Mouse (Mus musculus) frontal cortex, postnatal 25 days (tissue): ENCODE measurements around the gene Tmx2.

Experiments
- DNase-seq, 2 experiments: peaks; one replicate each; pipeline ENCODE4 v3.0.0; 2022; ENCODE audit warnings: low spot score in 2 of 2

Gene Tmx2

DNA sequence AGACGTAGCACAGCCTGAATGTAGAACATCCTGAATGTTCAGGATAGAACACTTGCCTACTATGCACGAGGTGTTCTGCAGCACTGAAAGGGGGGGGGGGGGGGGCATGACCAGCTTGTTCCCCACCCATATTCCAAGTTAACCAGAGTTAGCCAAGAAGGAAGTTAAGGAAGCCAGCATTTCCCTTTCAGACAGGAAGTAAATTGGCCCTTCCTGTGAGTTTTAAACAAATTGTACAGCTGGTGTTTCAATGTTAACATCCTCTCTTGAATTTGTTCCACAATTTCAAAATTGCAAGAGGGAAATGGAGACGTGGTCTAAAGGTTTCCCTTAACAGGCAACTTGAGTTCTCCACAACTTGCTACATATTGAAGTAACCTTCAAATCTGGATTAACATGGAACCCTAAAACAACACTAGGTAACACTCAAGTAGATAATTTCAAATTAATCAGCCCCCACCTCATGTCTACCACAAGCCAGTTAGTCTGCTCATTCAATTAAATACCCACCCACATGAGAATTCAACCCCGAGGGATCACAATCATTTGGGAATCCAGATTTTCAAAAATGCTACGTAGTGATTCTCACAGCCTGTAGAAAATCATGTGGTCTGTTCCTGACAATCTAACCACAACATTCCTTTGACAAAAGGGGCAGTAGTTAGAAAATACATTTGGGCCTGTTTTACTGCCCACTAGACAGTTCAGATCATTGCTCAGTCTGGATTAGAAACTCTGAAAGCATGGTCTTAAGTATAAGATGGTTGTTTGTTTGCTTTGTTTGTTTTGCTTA, 40.3 kb downstream of the Tmx2 start:
- DNase-seq: no peak

- no peak for DNase-seq
Observed at GRCm38 (mm10) chr2:84637452-84638165, 41.3 kb downstream of the Tmx2 start.

GRCm38 (mm10) chr2:84636231-84636741, 42.7 kb downstream of the Tmx2 start:
- DNase-seq: no peak

DNA sequence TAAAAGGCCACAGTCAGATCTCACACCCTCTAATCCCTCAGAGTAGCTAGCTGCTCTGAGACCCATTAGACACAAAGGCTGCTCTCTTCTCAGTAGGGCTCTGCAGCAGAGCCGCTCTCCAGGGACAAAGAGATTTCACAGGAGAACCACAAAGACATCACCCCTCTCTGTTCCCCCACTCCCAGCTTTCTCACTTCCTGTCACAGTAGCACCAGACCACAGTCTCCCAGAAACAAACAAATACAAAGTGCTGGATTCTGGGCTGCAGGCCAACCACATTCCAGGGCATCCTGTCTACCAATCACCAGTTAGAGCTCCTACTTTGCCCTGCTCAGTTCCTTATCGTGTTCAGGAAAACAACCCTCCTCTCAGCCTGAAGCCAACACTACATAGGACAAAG, 43.3 kb downstream of the Tmx2 start:
- DNase-seq: peak; percentile 48 to 58

DNA sequence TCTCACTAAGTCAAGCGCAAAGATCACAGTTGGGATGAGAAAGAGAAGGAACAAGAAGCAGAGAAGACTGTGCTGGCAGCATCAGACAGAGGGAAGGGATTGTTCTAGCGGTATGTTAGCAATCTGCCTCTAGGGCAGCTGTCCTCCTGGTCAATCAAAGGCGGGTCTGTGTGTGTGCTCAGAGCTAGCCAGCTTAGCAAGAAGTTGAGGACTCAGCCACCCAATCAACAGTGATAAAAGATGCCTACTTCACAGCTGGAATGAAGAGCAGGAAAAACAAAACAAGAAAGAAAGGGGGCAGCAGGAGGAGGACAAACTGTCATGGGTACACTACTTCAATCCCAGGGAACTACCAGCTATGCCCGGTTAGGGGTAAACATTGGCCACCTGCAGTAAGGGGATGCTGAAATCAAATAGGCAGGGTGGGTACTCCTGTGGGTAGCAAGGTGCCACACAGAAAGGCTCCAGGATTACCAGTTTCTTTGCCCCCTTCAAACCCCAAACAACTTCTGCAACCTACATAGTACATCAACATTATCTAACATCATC, 43.9 kb downstream of the Tmx2 start:
- DNase-seq: no peak

DNA sequence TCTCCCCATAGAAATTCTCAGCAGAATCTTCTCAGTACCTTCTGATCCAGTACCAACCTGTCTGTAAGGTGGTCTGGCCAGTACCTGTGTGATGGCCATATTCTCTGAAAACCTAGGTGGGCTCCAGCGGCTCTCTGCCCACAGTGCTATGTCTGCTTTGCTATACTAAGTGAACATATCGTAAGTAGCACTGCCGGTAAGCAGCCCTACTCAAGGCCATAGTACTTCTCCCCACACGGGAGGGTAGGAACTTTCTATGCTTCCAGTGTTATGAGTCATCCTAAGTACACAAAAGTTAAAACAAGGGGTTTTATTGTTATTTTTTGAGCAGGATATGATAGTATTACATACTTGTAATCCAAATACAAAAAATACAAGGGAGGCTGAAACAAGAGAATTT, 44.9 kb downstream of the Tmx2 start:
- DNase-seq: no peak

GRCm38 (mm10) chr2:84632999-84633398, 45.9 kb downstream of the Tmx2 start:
- DNase-seq: no peak

- DNase-seq: no peak
Observed at GRCm38 (mm10) chr2:84632001-84632400, 46.9 kb downstream of the Tmx2 start.

- no peak for DNase-seq
Observed at GRCm38 (mm10) chr2:84627036-84627435, 51.9 kb downstream of the Tmx2 start.

DNA sequence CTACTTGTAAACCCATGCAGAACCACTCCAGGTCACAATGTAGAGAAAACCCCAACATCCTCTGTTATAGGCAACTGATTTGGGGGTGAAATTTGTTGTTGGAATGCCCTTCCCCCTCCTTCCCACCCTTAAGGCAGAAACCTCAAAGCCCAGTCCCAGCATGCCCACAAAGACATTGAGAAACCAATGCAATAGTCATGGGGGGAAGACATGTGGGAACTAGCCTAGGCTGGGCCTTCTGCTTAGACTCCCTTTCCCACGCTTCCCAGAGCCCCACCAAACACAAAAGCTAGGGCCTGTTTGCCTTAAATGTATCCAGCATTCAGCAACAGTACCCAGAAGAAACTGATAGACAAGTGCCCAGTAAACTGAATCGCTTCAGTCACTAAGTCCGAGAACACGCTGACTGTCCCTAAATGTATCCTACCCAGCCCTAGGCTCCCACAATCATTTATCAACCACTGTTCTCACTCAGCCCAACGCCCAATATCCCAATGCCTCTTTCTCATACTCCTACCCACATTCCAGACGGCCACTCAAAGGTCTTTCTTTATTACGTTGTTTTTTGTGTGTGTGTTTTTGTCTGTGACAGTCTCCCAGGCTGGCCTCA, 52.5 kb downstream of the Tmx2 start:
- no peak for DNase-seq

GRCm38 (mm10) chr2:84624201-84624600, 54.7 kb downstream of the Tmx2 start:
- DNase-seq: no peak

- no peak for DNase-seq
Observed at GRCm38 (mm10) chr2:84623428-84624119, 55.4 kb downstream of the Tmx2 start.

GRCm38 (mm10) chr2:84622668-84623067, 56.3 kb downstream of the Tmx2 start:
- no peak for DNase-seq
